Mouse (Mus musculus) ES-E14 (cell line): Measurements from ENCODE around the gene Myo1d. TPM values are rescaled to one million over a fixed set of nuclear protein-coding genes. Genes with fewer than 3 reads are reported as not detected.

Experiments
- DNase-seq: peaks from one replicate; pipeline ENCODE4 v3.0.0-alpha.2; 2013; ENCODE audit warnings: low read depth, low spot score
- H3K27ac ChIP-seq: 2 replicates; pipeline ENCODE4 v1.5.1; 2012; ENCODE audit warnings: low read depth, mild to moderate bottlenecking, low read length, moderate library complexity, mixed read lengths; ENCODE audit not compliant: poor library complexity, insufficient read depth, severe bottlenecking
- H3K36me3 ChIP-seq: 2 replicates; pipeline ENCODE4 v1.6.1; 2012; ENCODE audit warnings: mild to moderate bottlenecking, low read length, moderate library complexity, mixed read lengths; ENCODE audit not compliant: control insufficient read depth, poor library complexity, insufficient read depth, severe bottlenecking
- H3K4me1 ChIP-seq, 2 experiments: fragments of 150-350 bp in 1 of 2; sonication (generic) in 1 of 2; 2 replicates each; pipeline ENCODE4 v1.6.1; 2012; ENCODE audit warnings: low read length in 2 of 2, mild to moderate bottlenecking in 1 of 2, mixed read lengths in 1 of 2; ENCODE audit not compliant: control insufficient read depth in 2 of 2, insufficient read depth in 2 of 2, poor library complexity in 1 of 2
- H3K4me3 ChIP-seq, 2 experiments: fragments of 150-350 bp in 1 of 2; sonication (generic) in 1 of 2; 2 replicates each; pipeline ENCODE4 v1.5.1; 2012; ENCODE audit warnings: low read length in 2 of 2, low read depth in 1 of 2, mild to moderate bottlenecking in 1 of 2, mixed read lengths in 1 of 2; ENCODE audit not compliant: insufficient read depth in 1 of 2, poor library complexity in 1 of 2, severe bottlenecking in 1 of 2
- H3K9ac ChIP-seq: 2 replicates; pipeline ENCODE4 v1.6.1; 2012; ENCODE audit warnings: low read depth, mild to moderate bottlenecking, low read length, mixed read lengths; ENCODE audit not compliant: poor library complexity, insufficient read depth, severe bottlenecking
- H3K9me3 ChIP-seq: fragments of 150-350 bp; sonication (generic); 2 replicates; pipeline ENCODE4 v1.6.1; 2012; ENCODE audit warnings: low read depth, mild to moderate bottlenecking, low read length; ENCODE audit not compliant: control insufficient read depth, insufficient read depth
- CHD2 ChIP-seq: IDR thresholded peaks from 2 replicates; pipeline ENCODE4 v1.6.1; 2014; ENCODE audit warnings: mild to moderate bottlenecking, low read depth, low read length, inconsistent platforms
- HCFC1 ChIP-seq: IDR thresholded peaks from 2 replicates; pipeline ENCODE4 v1.6.1; 2012; ENCODE audit warnings: low read length, inconsistent platforms, borderline replicate concordance; ENCODE audit not compliant: insufficient read depth
- MAFK ChIP-seq: IDR thresholded peaks from 2 replicates; pipeline ENCODE4 v1.6.1; 2014; ENCODE audit warnings: mild to moderate bottlenecking, low read depth, low read length, inconsistent platforms; ENCODE audit not compliant: insufficient read depth
- ZC3H11A ChIP-seq: IDR thresholded peaks from 2 replicates; pipeline ENCODE4 v1.6.1; 2012; ENCODE audit warnings: low read depth, mild to moderate bottlenecking, inconsistent platforms, low read length, borderline replicate concordance
- ZNF384 ChIP-seq: IDR thresholded peaks from 2 replicates; pipeline ENCODE4 v1.6.1; 2012; ENCODE audit warnings: low read depth, low read length, inconsistent platforms
- in situ Hi-C, 2 experiments: fragments of 600-800 bp; cut with MboI; formaldehyde crosslinking; loops; one replicate each; pipeline ENCODE4 v1.15.1; 2025; ENCODE audit warnings: low sequenced_read_pairs in 2 of 2, inconsistent platforms in 1 of 2; ENCODE audit not compliant: unreplicated experiment in 2 of 2
- total RNA-seq: library from RNA; depleted of rRNA; stranded (reverse); fragments of 300-350 nt; gene quantifications from 2 replicates; pipeline ENCODE4 v1.2.3, GENCODE M21; 2012

Gene Myo1d
- total RNA-seq, 1 experiment, result 2.9 TPM

- in situ Hi-C loops, result no loop called here
- Histone ChIP-seq H3K9ac (peak overlapping the region; percentile 77; the same call in 1 of the 2 replicates), H3K27ac (no peak overlapping the region), H3K4me3 (peak overlapping the region; percentile 61 to 72; a peak in 3 of 4 replicates), H3K36me3 (no peaks in the 10 kb centered on the region; the same call in 1 of the 2 replicates), H3K4me1 (peaks cover 0 to 21% of the 10 kb centered on the region in 2 experiments; a peak in 2 of 4 replicates), H3K9me3 (no peaks in the 10 kb centered on the region)
- no peak for DNase-seq
- TF ChIP-seq MAFK (no peak), HCFC1 (no peak), CHD2 (no peak), ZC3H11A (no peak), ZNF384 (no peak)
Observed at GRCm38 (mm10) chr11:80809666-80809992, 29.8 kb upstream of the Myo1d start.

- H3K4me3 ChIP-seq, result no peak overlapping the region
- no peaks in the 10 kb centered on the region for H3K9me3 ChIP-seq
- no peak for DNase-seq
- in situ Hi-C loops, result no loop called here
- no peak for TF ChIP-seq MAFK
- TF ChIP-seq HCFC1, result no peak
- no peak for TF ChIP-seq CHD2
- no peak for TF ChIP-seq ZC3H11A
- TF ChIP-seq ZNF384, result no peak
- no peak overlapping the region for H3K27ac ChIP-seq
- peaks cover 0 to 21% of the 10 kb centered on the region in 2 experiments; a peak in 2 of 4 replicates for H3K4me1 ChIP-seq
- H3K36me3 ChIP-seq, result no peaks in the 10 kb centered on the region; the same call in 1 of the 2 replicates
- no peak overlapping the region for H3K9ac ChIP-seq
Observed at GRCm38 (mm10) chr11:80808551-80809070, 28.8 kb upstream of the Myo1d start.

- H3K4me1 ChIP-seq, result no peaks in the 10 kb centered on the region; a peak in 1 of 4 replicates
- in situ Hi-C loops, result no loop called here
- no peaks in the 10 kb centered on the region for H3K9me3 ChIP-seq
- DNase-seq, result no peak
- H3K27ac ChIP-seq, result no peak overlapping the region
- no peaks in the 10 kb centered on the region; the same call in 1 of the 2 replicates for H3K36me3 ChIP-seq
- H3K4me3 ChIP-seq, result no peak overlapping the region
- H3K9ac ChIP-seq, result no peak overlapping the region
- no peak for TF ChIP-seq ZNF384
- no peak for TF ChIP-seq CHD2
- no peak for TF ChIP-seq HCFC1
- no peak for TF ChIP-seq ZC3H11A
- TF ChIP-seq MAFK, result no peak
Observed at GRCm38 (mm10) chr11:80802706-80803105, 22.9 kb upstream of the Myo1d start.

- Histone ChIP-seq H3K36me3 (no peaks in the 10 kb centered on the region; the same call in 1 of the 2 replicates), H3K4me3 (no peak overlapping the region), H3K9ac (no peak overlapping the region), H3K9me3 (no peaks in the 10 kb centered on the region), H3K4me1 (no peaks in the 10 kb centered on the region; a peak in 1 of 4 replicates), H3K27ac (no peak overlapping the region)
- TF ChIP-seq ZNF384 (no peak), MAFK (no peak), HCFC1 (no peak), ZC3H11A (no peak), CHD2 (no peak)
- in situ Hi-C loops, result no loop called here
- DNase-seq, result no peak
Observed at GRCm38 (mm10) chr11:80799979-80800378, 20.2 kb upstream of the Myo1d start.
